Mouse (Mus musculus) testis, adult 2 months (tissue): ENCODE measurements around the gene 6030468B19Rik.

ENCODE experiments used
- CTCF ChIP-seq: fragments of 200-500 bp; IDR thresholded peaks from 2 replicates; pipeline ENCODE4 v1.5.1; 2012; ENCODE audit warnings: low read depth, mild to moderate bottlenecking, inconsistent platforms, low read length, moderate library complexity; ENCODE audit not compliant: control insufficient read depth, insufficient read depth, insufficient replicate concordance
- POLR2A ChIP-seq: fragments of 200-500 bp; IDR thresholded peaks from 2 replicates; pipeline ENCODE4 v1.6.1; 2012; ENCODE audit warnings: low read depth, mild to moderate bottlenecking, inconsistent platforms, low read length, moderate library complexity; ENCODE audit not compliant: control insufficient read depth

DNA sequence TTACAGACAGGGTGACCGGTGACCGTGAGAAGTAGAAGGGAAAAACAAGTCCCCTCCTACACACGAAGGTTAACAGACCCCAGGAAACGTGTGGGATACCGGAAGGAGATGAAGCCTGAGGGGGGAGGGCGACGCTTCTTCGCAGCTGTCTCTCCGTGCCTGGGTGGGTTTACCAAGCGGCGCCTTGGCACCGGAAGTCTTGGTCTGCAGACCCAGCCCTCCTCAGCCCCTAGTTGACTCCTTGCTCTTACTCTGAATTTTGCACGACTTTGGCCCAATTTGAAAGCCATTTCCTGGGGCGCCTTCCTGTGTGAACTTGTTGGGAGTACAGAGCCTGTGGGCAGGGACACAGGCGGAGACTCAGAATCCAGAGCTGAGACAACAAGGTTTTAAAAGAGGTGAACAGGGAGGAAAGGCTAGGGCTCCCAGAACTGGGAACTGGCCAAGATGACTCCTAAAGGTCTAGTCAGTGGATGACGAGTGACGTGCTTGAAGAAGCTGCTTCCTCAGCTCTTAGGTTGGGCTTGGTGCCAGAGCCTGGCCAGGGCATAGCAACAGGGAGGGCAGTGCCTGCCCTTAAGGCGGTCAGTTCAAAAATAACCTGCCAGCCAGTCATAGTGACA lies 16.1 kb upstream of the 6030468B19Rik start:
- TF ChIP-seq CTCF, result no peak
- TF ChIP-seq POLR2A, result no peak
